Mouse (Mus musculus) stomach, postnatal 0 days (tissue): ENCODE measurements around the gene Fancg.

ENCODE experiments used
- CTCF ChIP-seq: IDR thresholded peaks from 2 replicates; pipeline ENCODE4 v1.5.1; 2016; ENCODE audit warnings: antibody characterized with exemption, low read depth, mild to moderate bottlenecking, moderate library complexity
- EP300 ChIP-seq: optimal IDR thresholded peaks from 2 replicates; pipeline ENCODE3; 2016; ENCODE audit warnings: antibody characterized with exemption

DNA sequence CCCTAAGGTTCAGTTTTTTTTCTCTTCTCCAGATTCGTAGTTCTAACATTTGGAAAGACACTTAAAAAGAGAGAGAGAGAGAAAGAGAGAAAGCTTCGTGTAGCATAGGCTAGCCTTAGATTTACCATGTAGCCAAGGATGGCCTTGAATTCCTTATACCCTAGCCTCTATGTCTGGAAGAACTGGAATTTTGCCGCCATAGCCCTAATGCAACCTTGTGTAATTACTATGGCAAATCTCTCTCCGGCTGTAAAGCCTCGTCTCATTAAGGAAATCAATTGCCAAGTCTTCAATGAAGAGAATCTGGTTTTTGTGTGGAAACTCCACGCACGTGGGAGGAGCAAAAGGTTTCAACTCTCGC lies 48.1 kb upstream of the Fancg start:
- TF ChIP-seq CTCF (no peak), EP300 (no peak)
